Comparison of ENCODE assay signal across 29 mouse cellular contexts in the genomic region with DNA sequence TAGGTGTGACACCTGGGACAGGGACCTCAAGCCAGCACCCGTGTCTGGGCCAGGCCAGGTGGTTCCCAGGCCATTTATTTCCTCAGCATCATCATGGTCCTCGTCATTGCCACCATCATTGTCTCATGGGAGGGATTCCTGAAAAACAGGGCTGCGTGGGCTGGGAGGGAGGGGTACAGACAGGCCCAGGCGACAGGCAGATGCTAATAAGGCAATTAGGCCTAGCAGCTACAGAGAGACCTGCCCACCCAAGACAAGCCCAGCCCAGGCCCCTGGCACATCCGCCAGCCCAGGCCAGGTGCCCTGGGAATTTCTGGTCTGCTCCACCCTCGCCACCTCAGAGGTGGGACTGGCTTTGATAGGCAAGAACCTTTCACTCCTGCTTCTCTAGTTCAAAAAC. TPM values are rescaled to one million over a fixed set of nuclear protein-coding genes. Genes with fewer than 3 reads are reported as not detected.
DNase-seq lines count a peak whose midpoint lies in the region; ATAC-seq and TF ChIP-seq lines count a peak whose summit lies in the region.
"Had no signal": no experiment of that assay in that cellular context is flagged by ENCODE, and none has a peak within 500 bp of the region (broad histone marks: within the 10 kb centered on the region; RNA-seq: fewer than 3 reads in every experiment).

No protein-coding gene starts in this region.

- no peaks in the 10 kb centered on the region for H3K36me3 ChIP-seq in forebrain, embryonic 13.5 days (ENCODE audit: poor library complexity, severe bottlenecking)
- H3K36me3 ChIP-seq in forebrain, embryonic 12.5 days (replicated peaks) = no peaks in the 10 kb centered on the region
- no peaks in the 10 kb centered on the region for H3K36me3 ChIP-seq in embryonic facial prominence, embryonic 10.5 days (replicated peaks)
- no peaks in the 10 kb centered on the region for H3K36me3 ChIP-seq in embryonic facial prominence, embryonic 15.5 days
- no peaks in the 10 kb centered on the region for H3K36me3 ChIP-seq in limb, embryonic 14.5 days (ENCODE audit: control insufficient read depth, insufficient read depth, low read length)
- H3K36me3 ChIP-seq: G1E; liver, embryonic 13.5 days; midbrain, embryonic 15.5 days had no signal

- H3K9ac ChIP-seq in forebrain, embryonic 13.5 days = no peak overlapping the region
- no peak overlapping the region for H3K9ac ChIP-seq in forebrain, embryonic 12.5 days
- no peak overlapping the region for H3K9ac ChIP-seq in embryonic facial prominence, embryonic 15.5 days
- no peak overlapping the region for H3K9ac ChIP-seq in limb, embryonic 14.5 days (ENCODE audit: low read depth, low read length, severe bottlenecking)
- H3K9ac ChIP-seq: liver, embryonic 13.5 days; midbrain, embryonic 15.5 days had no signal

- WGBS in forebrain, embryonic 13.5 days = 39% methylated on average over 6 of the region's 6 CpGs
- WGBS in forebrain, embryonic 12.5 days = 43% methylated on average over 6 of the region's 6 CpGs
- WGBS in embryonic facial prominence, embryonic 10.5 days = 65% methylated on average over 6 of the region's 6 CpGs
- WGBS in embryonic facial prominence, embryonic 15.5 days = 57% methylated on average over 6 of the region's 6 CpGs
- 46% methylated on average over 6 of the region's 6 CpGs for WGBS in limb, embryonic 14.5 days

- H3K9me3 ChIP-seq in forebrain, embryonic 13.5 days (replicated peaks) = no peaks in the 10 kb centered on the region
- H3K9me3 ChIP-seq in forebrain, embryonic 12.5 days = no peaks in the 10 kb centered on the region
- no peaks in the 10 kb centered on the region for H3K9me3 ChIP-seq in embryonic facial prominence, embryonic 10.5 days
- no peaks in the 10 kb centered on the region for H3K9me3 ChIP-seq in embryonic facial prominence, embryonic 15.5 days (replicated peaks)
- no peaks in the 10 kb centered on the region for H3K9me3 ChIP-seq in limb, embryonic 14.5 days (ENCODE audit: control insufficient read depth, low read length)
- H3K9me3 ChIP-seq: G1E; liver, embryonic 13.5 days; midbrain, embryonic 15.5 days had no signal

- H3K27me3 ChIP-seq in forebrain, embryonic 13.5 days = no peaks in the 10 kb centered on the region
- H3K27me3 ChIP-seq in forebrain, embryonic 12.5 days = no peaks in the 10 kb centered on the region
- no peaks in the 10 kb centered on the region for H3K27me3 ChIP-seq in embryonic facial prominence, embryonic 10.5 days (replicated peaks; ENCODE audit: low read depth, poor library complexity, severe bottlenecking)
- H3K27me3 ChIP-seq in embryonic facial prominence, embryonic 15.5 days = no peaks in the 10 kb centered on the region
- no peaks in the 10 kb centered on the region for H3K27me3 ChIP-seq in limb, embryonic 14.5 days (ENCODE audit: control insufficient read depth, insufficient read depth, low read length)
- H3K27me3 ChIP-seq: liver, embryonic 13.5 days; midbrain, embryonic 15.5 days had no signal

- TF ChIP-seq POLR2A in limb, embryonic 14.5 days (IDR thresholded peaks at IDR 0.05; ENCODE audit: borderline replicate concordance, extremely low read depth, insufficient read depth, insufficient read length) = no peak

- H3K27ac ChIP-seq in forebrain, embryonic 13.5 days = no peak overlapping the region
- H3K27ac ChIP-seq in forebrain, embryonic 12.5 days = no peak overlapping the region
- H3K27ac ChIP-seq in embryonic facial prominence, embryonic 10.5 days (replicated peaks) = peak overlapping the region; percentile 95
- H3K27ac ChIP-seq in embryonic facial prominence, embryonic 15.5 days (replicated peaks) = peak overlapping the region; percentile 55
- peak overlapping the region; percentile 38; the same call in 1 of the 2 replicates for H3K27ac ChIP-seq in limb, embryonic 14.5 days (replicated peaks; ENCODE audit: low read depth, low read length)
- H3K27ac ChIP-seq: hindbrain, postnatal 0 days; liver, embryonic 13.5 days; macrophage; midbrain, embryonic 15.5 days had no signal

- no peak for DNase-seq in embryonic facial prominence, embryonic 10.5 days (ENCODE audit: low spot score)
- no peak for DNase-seq in limb, embryonic 14.5 days (ENCODE audit: low spot score)
- DNase-seq in frontal cortex, adult 2 months (ENCODE audit: extremely low spot score in 1 of 2, low spot score in 1 of 2) = no peak
- DNase-seq in gastrocnemius, postnatal 36 days = no peak
- DNase-seq: adrenal gland, adult 8-10 months; cerebellum, adult 2 months; cerebellum, postnatal 14 days; gastrocnemius, postnatal 10 days; heart, adult 11 months; heart, postnatal 4 days; kidney, adult 9 months; kidney, postnatal 10 days; layer of hippocampus, postnatal 36 days; left cerebral cortex, postnatal 4 days; liver, embryonic 13.5 days; lung, adult 18-20 months; lung, postnatal 10 days; right cerebral cortex, postnatal 25 days had no signal

- no peak overlapping the region for H3K4me3 ChIP-seq in forebrain, embryonic 13.5 days
- no peak overlapping the region for H3K4me3 ChIP-seq in forebrain, embryonic 12.5 days (replicated peaks)
- no peak overlapping the region for H3K4me3 ChIP-seq in embryonic facial prominence, embryonic 10.5 days
- no peak overlapping the region for H3K4me3 ChIP-seq in embryonic facial prominence, embryonic 15.5 days (replicated peaks)
- H3K4me3 ChIP-seq in limb, embryonic 14.5 days (replicated peaks; ENCODE audit: low read length) = no peak overlapping the region
- H3K4me3 ChIP-seq: liver, embryonic 13.5 days; midbrain, embryonic 15.5 days had no signal

- ATAC-seq in forebrain, embryonic 13.5 days = peak; percentile 53; the same call in 1 of the 2 replicates
- no peak for ATAC-seq in forebrain, embryonic 12.5 days (ENCODE audit: low FRiP score)
- no peak for ATAC-seq in embryonic facial prominence, embryonic 15.5 days (ENCODE audit: insufficient number of reproducible peaks, low FRiP score, low TSS enrichment, low read depth)
- no peak for ATAC-seq in limb, embryonic 14.5 days (ENCODE audit: low FRiP score, low read depth)
- ATAC-seq in inflammation-experienced regulatory T-cells, adult 6 months = no peak
- ATAC-seq: forebrain, embryonic 16.5 days; hindbrain, postnatal 0 days; intestine, embryonic 16.5 days; midbrain, embryonic 15.5 days had no signal

- intact Hi-C loops in gastrocnemius, postnatal 36 days (cut with DNase I) = no loop called here

- no peak overlapping the region for H3K4me2 ChIP-seq in forebrain, embryonic 13.5 days
- no peak overlapping the region for H3K4me2 ChIP-seq in forebrain, embryonic 12.5 days
- no peak overlapping the region for H3K4me2 ChIP-seq in embryonic facial prominence, embryonic 15.5 days (replicated peaks)
- no peak overlapping the region for H3K4me2 ChIP-seq in limb, embryonic 14.5 days (replicated peaks; ENCODE audit: low read depth, low read length, severe bottlenecking)
- H3K4me2 ChIP-seq: heart, embryonic 11.5 days; liver, embryonic 13.5 days; midbrain, embryonic 15.5 days had no signal

- peaks cover 8% of the 10 kb centered on the region for H3K4me1 ChIP-seq in forebrain, embryonic 13.5 days
- peaks cover 30% of the 10 kb centered on the region for H3K4me1 ChIP-seq in forebrain, embryonic 12.5 days
- peaks cover 67% of the 10 kb centered on the region for H3K4me1 ChIP-seq in embryonic facial prominence, embryonic 10.5 days
- peaks cover 57% of the 10 kb centered on the region for H3K4me1 ChIP-seq in embryonic facial prominence, embryonic 15.5 days
- H3K4me1 ChIP-seq in limb, embryonic 14.5 days (ENCODE audit: control insufficient read depth, insufficient read depth, low read length) = peaks cover 50% of the 10 kb centered on the region
- H3K4me1 ChIP-seq: midbrain, embryonic 15.5 days had no signal

RNA-seq across cellular contexts. Expression of gene Dusp7, which starts 9.1 kb away (rescaled TPM):
- polyA plus RNA-seq in forebrain, embryonic 13.5 days (2015; fragmentation: Nextera tagmentation; extraction: Ambion mirVana) = 7.1 and 8.7 TPM in 2 replicates
- 12.1 and 16.3 TPM in 2 replicates for polyA plus RNA-seq in forebrain, embryonic 12.5 days (2016; fragmentation: Nextera tagmentation; extraction: Ambion mirVana)
- polyA plus RNA-seq in embryonic facial prominence, embryonic 10.5 days (2016; fragmentation: Nextera tagmentation; extraction: Ambion mirVana) = 29.5 and 30.8 TPM in 2 replicates
- polyA plus RNA-seq in embryonic facial prominence, embryonic 15.5 days (2015; fragmentation: Nextera tagmentation; extraction: Ambion mirVana) = 42.3 and 44.2 TPM in 2 replicates
- polyA plus RNA-seq in limb, embryonic 14.5 days (2012; rRNA removed) = 130 and 180 TPM in 2 replicates
- 73.0 and 84.1 TPM in 2 replicates for polyA plus RNA-seq in limb, embryonic 14.5 days (2014; fragmentation: Nextera tagmentation; extraction: Ambion mirVana)
- polyA plus RNA-seq in inflammation-experienced regulatory T-cells, adult 6 months (2017; shearing (Covaris generic)) = 10 to 100 TPM; 20.2 to 22.2 (median 21.4) TPM
- polyA plus RNA-seq in frontal cortex, adult 2 months (2012; rRNA removed) = 92.3 and 101 TPM in 2 replicates
- 10 to 100 TPM; 24.9 to 28.3 TPM for total RNA-seq in gastrocnemius, postnatal 36 days (2021)

Comparison
In these comparisons a context has a peak if more than half of its experiments do, and no peak if none do; other contexts are left out.
1. H3K27ac ChIP-seq: peak in embryonic facial prominence, embryonic 10.5 days (single experiment), embryonic facial prominence, embryonic 15.5 days (single experiment) and limb, embryonic 14.5 days (single experiment); none in forebrain, embryonic 13.5 days (single experiment) and forebrain, embryonic 12.5 days (single experiment).